In genomic region chr6:72048643-72049042, GRCm38 (mm10) we compare ENCODE assay signal across 20 mouse cellular contexts. TPM values are rescaled to one million over a fixed set of nuclear protein-coding genes. Genes with fewer than 3 reads are reported as not detected.
DNase-seq lines count a peak whose midpoint lies in the region; ATAC-seq lines count a peak whose summit lies in the region.
"Had no signal": no experiment of that assay in that cellular context is flagged by ENCODE, and none has a peak within 500 bp of the region (broad histone marks: within the 10 kb centered on the region; RNA-seq: fewer than 3 reads in every experiment).

No protein-coding gene starts in this region.

- WGBS in forebrain, embryonic 15.5 days, result 85% methylated on average over 5 of the region's 5 CpGs

- no peak overlapping the region for H3K27ac ChIP-seq in forebrain, embryonic 15.5 days (replicated peaks)
- H3K27ac ChIP-seq: embryonic facial prominence, embryonic 10.5 days; embryonic facial prominence, embryonic 12.5 days; forebrain, embryonic 13.5 days had no signal

- ATAC-seq in frontal cortex, adult (ENCODE audit: low TSS enrichment), result peak; percentile 74
- no peak for ATAC-seq in forebrain, embryonic 15.5 days (replicated peaks)
- ATAC-seq: forebrain, embryonic 13.5 days; forebrain, embryonic 16.5 days had no signal

- DNase-seq in frontal cortex, postnatal 25 days (ENCODE audit: low spot score in 2 of 2), result no peak
- peak; percentile 8 to 17 for DNase-seq in left cerebral cortex, postnatal 14 days (ENCODE audit: low spot score in 2 of 2)
- DNase-seq in left cerebral cortex, postnatal 10 days (ENCODE audit: extremely low spot score in 1 of 2, low spot score in 2 of 2), result no peak
- DNase-seq in right cerebral cortex, adult 2 months (ENCODE audit: low spot score in 2 of 2), result peak; percentile 7 to 10
- no peak for DNase-seq in right cerebral cortex, postnatal 10 days (ENCODE audit: low spot score in 2 of 2)
- DNase-seq: adrenal gland, adult 2 months; adrenal gland, postnatal 10 days; adrenal gland, postnatal 25 days; B cell, adult 2 months; cerebellum, adult 11-12 months; cerebellum, adult 2 months; cerebellum, adult 9-10 months; cerebellum, postnatal 10 days; cerebellum, postnatal 25 days had no signal

- no peak overlapping the region for H3K4me3 ChIP-seq in forebrain, embryonic 15.5 days
- H3K4me3 ChIP-seq: embryonic facial prominence, embryonic 10.5 days; embryonic facial prominence, embryonic 12.5 days; forebrain, embryonic 13.5 days had no signal

- no peak overlapping the region for H3K4me2 ChIP-seq in forebrain, embryonic 15.5 days (replicated peaks)
- H3K4me2 ChIP-seq: embryonic facial prominence, embryonic 12.5 days; forebrain, embryonic 13.5 days had no signal

- H3K9me3 ChIP-seq in forebrain, embryonic 15.5 days, result no peaks in the 10 kb centered on the region
- H3K9me3 ChIP-seq: embryonic facial prominence, embryonic 10.5 days; embryonic facial prominence, embryonic 12.5 days; forebrain, embryonic 13.5 days had no signal

- no peaks in the 10 kb centered on the region for H3K36me3 ChIP-seq in forebrain, embryonic 15.5 days
- H3K36me3 ChIP-seq: embryonic facial prominence, embryonic 10.5 days; embryonic facial prominence, embryonic 12.5 days had no signal

- H3K4me1 ChIP-seq in forebrain, embryonic 15.5 days, result no peaks in the 10 kb centered on the region
- H3K4me1 ChIP-seq: embryonic facial prominence, embryonic 10.5 days; embryonic facial prominence, embryonic 12.5 days; forebrain, embryonic 13.5 days had no signal

- H3K27me3 ChIP-seq in forebrain, embryonic 15.5 days, result no peaks in the 10 kb centered on the region
- H3K27me3 ChIP-seq: embryonic facial prominence, embryonic 12.5 days; forebrain, embryonic 13.5 days had no signal

- no peak overlapping the region for H3K9ac ChIP-seq in forebrain, embryonic 15.5 days (replicated peaks)
- H3K9ac ChIP-seq: embryonic facial prominence, embryonic 12.5 days; forebrain, embryonic 13.5 days had no signal

- intact Hi-C loops in left cerebral cortex, postnatal 14 days (cut with DNase I), result no loop called here
- intact Hi-C loops in left cerebral cortex, postnatal 10 days (cut with DNase I), result no loop called here

RNA-seq across cellular contexts. Expression of gene St3gal5, which starts 48.7 kb away (rescaled TPM):
- total RNA-seq in left cerebral cortex, postnatal 14 days (2021), result 100 to 1,000 TPM; 136 to 139 TPM
- total RNA-seq in left cerebral cortex, postnatal 10 days (2021), result 100 to 1,000 TPM in 1 of 2 experiments, 10 to 100 TPM in 1; 98.2 to 100 TPM
- 49.0 and 50.9 TPM in 2 replicates for polyA plus RNA-seq in forebrain, embryonic 15.5 days (2015; fragmentation: Nextera tagmentation; extraction: Ambion mirVana)

Comparison
In these comparisons a context has a peak if more than half of its experiments do, and no peak if none do; other contexts are left out.
1. DNase-seq: peak in left cerebral cortex, postnatal 14 days (2 of 2) and right cerebral cortex, adult 2 months (2 of 2); none in frontal cortex, postnatal 25 days (0 of 2), left cerebral cortex, postnatal 10 days (0 of 2) and right cerebral cortex, postnatal 10 days (0 of 2).